Mouse (Mus musculus): ENCODE measurements around the gene Eif2ak1. TPM values are rescaled to one million over a fixed set of nuclear protein-coding genes. Genes with fewer than 3 reads are reported as not detected.

Eif2ak1 gene
- polyA plus RNA-seq, 1 experiment from 2014 or later = 34.6 TPM

GRCm38 (mm10) chr5:143908926-143909325 is 91.3 kb downstream of the Eif2ak1 start:
- Histone ChIP-seq H3K36me3 (ENCODE audit: control insufficient read depth, insufficient read depth, low read length) (peaks cover 36% of the 10 kb centered on the region), H3K4me1 (replicated peaks; ENCODE audit: control insufficient read depth, insufficient read depth, low read length) (peaks cover 11% of the 10 kb centered on the region), H3K4me2 (ENCODE audit: low read length) (peak overlapping the region; percentile 84), H3K9me3 (ENCODE audit: control insufficient read depth, low read length) (no peaks in the 10 kb centered on the region), H3K9ac (ENCODE audit: low read length) (peak overlapping the region; percentile 56), H3K27ac (ENCODE audit: low read depth) (peak overlapping the region; percentile 88), H3K27me3 (replicated peaks; ENCODE audit: control insufficient read depth, insufficient read depth, low read length) (no peaks in the 10 kb centered on the region), H3K4me3 (ENCODE audit: low read depth, low read length) (peak overlapping the region; percentile 68)
- DNase-seq (ENCODE audit: low spot score) (no peak), ATAC-seq (replicated peaks; ENCODE audit: low FRiP score, low TSS enrichment, low read depth) (peak; percentile 0; the same call in 1 of the 2 replicates)
- 2% methylated on average over 9 of the region's 9 CpGs for WGBS

- no peaks in the 10 kb centered on the region for H3K27me3 ChIP-seq (replicated peaks; ENCODE audit: control insufficient read depth, insufficient read depth, low read length)
- no peaks in the 10 kb centered on the region for H3K9me3 ChIP-seq (ENCODE audit: control insufficient read depth, low read length)
- peak within 1 kb of the TSS; percentile 88 for H3K27ac ChIP-seq (ENCODE audit: low read depth)
- WGBS = under 1% methylated on average over 70 of the region's 70 CpGs
- peaks cover 11% of the 10 kb centered on the region for H3K4me1 ChIP-seq (replicated peaks; ENCODE audit: control insufficient read depth, insufficient read depth, low read length)
- DNase-seq (ENCODE audit: low spot score) = peak; percentile 94
- ATAC-seq (replicated peaks; ENCODE audit: low FRiP score, low TSS enrichment, low read depth) = peak; percentile 100
- H3K36me3 ChIP-seq (ENCODE audit: control insufficient read depth, insufficient read depth, low read length) = peaks cover 34% of the 10 kb centered on the region
- peak within 1 kb of the TSS; percentile 84 for H3K4me2 ChIP-seq (ENCODE audit: low read length)
- H3K4me3 ChIP-seq (ENCODE audit: low read depth, low read length) = peak within 1 kb of the TSS; percentile 68
- H3K9ac ChIP-seq (ENCODE audit: low read length) = peak within 1 kb of the TSS; percentile 56
These were observed 92.1 kb downstream of the Eif2ak1 start, which contains the start of the genes Aimp2 and Pms2 for GRCm38 (mm10) chr5:143909417-143910400. Aimp2 (minus strand) TSS chr5:143909847. Pms2 (plus strand) TSS chr5:143909964.

- WGBS = 93% methylated on average over 9 of the region's 9 CpGs
- Histone ChIP-seq H3K27me3 (replicated peaks; ENCODE audit: control insufficient read depth, insufficient read depth, low read length) (no peaks in the 10 kb centered on the region), H3K36me3 (ENCODE audit: control insufficient read depth, insufficient read depth, low read length) (peaks cover 67% of the 10 kb centered on the region), H3K4me2 (ENCODE audit: low read length) (no peak overlapping the region), H3K4me3 (ENCODE audit: low read depth, low read length) (no peak overlapping the region), H3K27ac (ENCODE audit: low read depth) (no peak overlapping the region), H3K9ac (ENCODE audit: low read length) (no peak overlapping the region), H3K9me3 (ENCODE audit: control insufficient read depth, low read length) (no peaks in the 10 kb centered on the region), H3K4me1 (replicated peaks; ENCODE audit: control insufficient read depth, insufficient read depth, low read length) (no peaks in the 10 kb centered on the region)
- DNase-seq (ENCODE audit: low spot score) (no peak), ATAC-seq (replicated peaks; ENCODE audit: low FRiP score, low TSS enrichment, low read depth) (no peak)
These were observed 98.6 kb downstream of the Eif2ak1 start for GRCm38 (mm10) chr5:143916221-143916620.

- Histone ChIP-seq H3K27ac (ENCODE audit: low read depth) (no peak overlapping the region), H3K4me3 (ENCODE audit: low read depth, low read length) (no peak overlapping the region), H3K4me1 (replicated peaks; ENCODE audit: control insufficient read depth, insufficient read depth, low read length) (no peaks in the 10 kb centered on the region), H3K36me3 (ENCODE audit: control insufficient read depth, insufficient read depth, low read length) (peaks cover 76% of the 10 kb centered on the region), H3K4me2 (ENCODE audit: low read length) (no peak overlapping the region), H3K9ac (ENCODE audit: low read length) (no peak overlapping the region), H3K27me3 (replicated peaks; ENCODE audit: control insufficient read depth, insufficient read depth, low read length) (no peaks in the 10 kb centered on the region), H3K9me3 (ENCODE audit: control insufficient read depth, low read length) (no peaks in the 10 kb centered on the region)
- DNase-seq (ENCODE audit: low spot score) (peak; percentile 69), ATAC-seq (replicated peaks; ENCODE audit: low FRiP score, low TSS enrichment, low read depth) (no peak)
- 56% methylated on average over 5 of the region's 5 CpGs for WGBS
These were observed 99.8 kb downstream of the Eif2ak1 start for GRCm38 (mm10) chr5:143917418-143917817.

GRCm38 (mm10) chr5:143918120-143918519 is 100.5 kb downstream of the Eif2ak1 start:
- DNase-seq (ENCODE audit: low spot score) (no peak), ATAC-seq (replicated peaks; ENCODE audit: low FRiP score, low TSS enrichment, low read depth) (no peak)
- Histone ChIP-seq H3K4me1 (replicated peaks; ENCODE audit: control insufficient read depth, insufficient read depth, low read length) (no peaks in the 10 kb centered on the region), H3K4me2 (ENCODE audit: low read length) (no peak overlapping the region), H3K4me3 (ENCODE audit: low read depth, low read length) (no peak overlapping the region), H3K9me3 (ENCODE audit: control insufficient read depth, low read length) (no peaks in the 10 kb centered on the region), H3K27ac (ENCODE audit: low read depth) (no peak overlapping the region), H3K36me3 (ENCODE audit: control insufficient read depth, insufficient read depth, low read length) (peaks cover 83% of the 10 kb centered on the region), H3K27me3 (replicated peaks; ENCODE audit: control insufficient read depth, insufficient read depth, low read length) (no peaks in the 10 kb centered on the region), H3K9ac (ENCODE audit: low read length) (no peak overlapping the region)
- 89% methylated on average over 3 of the region's 3 CpGs for WGBS

- no peak overlapping the region for H3K27ac ChIP-seq (ENCODE audit: low read depth)
- ATAC-seq (replicated peaks; ENCODE audit: low FRiP score, low TSS enrichment, low read depth) (no peak), DNase-seq (ENCODE audit: low spot score) (no peak)
- H3K4me3 ChIP-seq (ENCODE audit: low read depth, low read length) = no peak overlapping the region
- H3K9me3 ChIP-seq (ENCODE audit: control insufficient read depth, low read length) = no peaks in the 10 kb centered on the region
- no peak overlapping the region for H3K4me2 ChIP-seq (ENCODE audit: low read length)
- 82% methylated on average over 6 of the region's 6 CpGs for whole genome bisulfite sequencing
- no peak overlapping the region for H3K9ac ChIP-seq (ENCODE audit: low read length)
- peaks cover 86% of the 10 kb centered on the region for H3K36me3 ChIP-seq (ENCODE audit: control insufficient read depth, insufficient read depth, low read length)
- H3K27me3 ChIP-seq (replicated peaks; ENCODE audit: control insufficient read depth, insufficient read depth, low read length) = no peaks in the 10 kb centered on the region
- no peaks in the 10 kb centered on the region for H3K4me1 ChIP-seq (replicated peaks; ENCODE audit: control insufficient read depth, insufficient read depth, low read length)
These were observed 107.3 kb downstream of the Eif2ak1 start for GRCm38 (mm10) chr5:143924781-143925452.

GRCm38 (mm10) chr5:143927875-143928274 is 110.3 kb downstream of the Eif2ak1 start, which contains the start of gene Gm42421:
Gm42421 (plus strand) TSS chr5:143928175.
- Histone ChIP-seq H3K4me2 (ENCODE audit: low read length) (no peak within 1 kb of the TSS), H3K27ac (ENCODE audit: low read depth) (no peak within 1 kb of the TSS), H3K9me3 (ENCODE audit: control insufficient read depth, low read length) (no peaks in the 10 kb centered on the region), H3K9ac (ENCODE audit: low read length) (no peak within 1 kb of the TSS), H3K4me1 (replicated peaks; ENCODE audit: control insufficient read depth, insufficient read depth, low read length) (no peaks in the 10 kb centered on the region), H3K4me3 (ENCODE audit: low read depth, low read length) (no peak within 1 kb of the TSS), H3K27me3 (replicated peaks; ENCODE audit: control insufficient read depth, insufficient read depth, low read length) (no peaks in the 10 kb centered on the region), H3K36me3 (ENCODE audit: control insufficient read depth, insufficient read depth, low read length) (peaks cover 77% of the 10 kb centered on the region)
- WGBS = 95% methylated on average over 8 of the region's 8 CpGs
- no peak for DNase-seq (ENCODE audit: low spot score)
- ATAC-seq (replicated peaks; ENCODE audit: low FRiP score, low TSS enrichment, low read depth) = no peak

GRCm38 (mm10) chr5:143929291-143929690 is 111.7 kb downstream of the Eif2ak1 start:
- WGBS = 89% methylated on average over 4 of the region's 4 CpGs
- Histone ChIP-seq H3K4me3 (ENCODE audit: low read depth, low read length) (no peak overlapping the region), H3K4me2 (ENCODE audit: low read length) (no peak overlapping the region), H3K27ac (ENCODE audit: low read depth) (no peak overlapping the region), H3K27me3 (replicated peaks; ENCODE audit: control insufficient read depth, insufficient read depth, low read length) (no peaks in the 10 kb centered on the region), H3K36me3 (ENCODE audit: control insufficient read depth, insufficient read depth, low read length) (peaks cover 63% of the 10 kb centered on the region), H3K9me3 (ENCODE audit: control insufficient read depth, low read length) (no peaks in the 10 kb centered on the region), H3K9ac (ENCODE audit: low read length) (no peak overlapping the region), H3K4me1 (replicated peaks; ENCODE audit: control insufficient read depth, insufficient read depth, low read length) (no peaks in the 10 kb centered on the region)
- DNase-seq (ENCODE audit: low spot score) = no peak
- ATAC-seq (replicated peaks; ENCODE audit: low FRiP score, low TSS enrichment, low read depth) = no peak

All from intestine, embryonic 14.5 days (tissue).